Mouse (Mus musculus): ENCODE results near the gene Syngap1.
"Not testable (repeated sequence)": the region's sequence is repeated elsewhere in the genome, so short reads cannot be mapped to it uniquely, and the experiment has no call there.

Gene Syngap1

DNA sequence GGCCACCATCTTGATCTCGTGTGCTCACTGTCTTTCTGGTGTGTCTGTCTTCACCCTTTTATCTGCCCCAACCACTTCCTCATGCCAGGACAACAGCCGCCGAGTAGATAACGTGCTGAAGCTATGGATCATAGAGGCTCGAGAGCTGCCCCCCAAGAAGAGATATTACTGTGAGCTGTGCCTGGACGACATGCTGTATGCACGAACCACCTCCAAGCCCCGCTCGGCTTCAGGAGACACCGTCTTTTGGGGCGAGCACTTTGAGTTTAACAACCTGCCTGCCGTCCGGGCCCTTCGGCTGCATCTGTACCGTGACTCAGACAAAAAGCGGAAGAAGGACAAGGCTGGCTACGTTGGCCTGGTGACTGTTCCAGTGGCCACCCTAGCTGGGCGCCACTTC, 15.8 kb downstream of the Syngap1 start:
- DNase-seq (ENCODE audit: low spot score) = no peak

- no peak for DNase-seq (ENCODE audit: low spot score)
Measured at GRCm38 (mm10) chr17:26957872-26958271, 16.8 kb downstream of the Syngap1 start.

- no peak for DNase-seq (ENCODE audit: low spot score)
Measured at GRCm38 (mm10) chr17:26958880-26959279, 17.8 kb downstream of the Syngap1 start.

- no peak for DNase-seq (ENCODE audit: low spot score)
Measured at GRCm38 (mm10) chr17:26959815-26960214, 18.8 kb downstream of the Syngap1 start.

- no peak for DNase-seq (ENCODE audit: low spot score)
Measured at GRCm38 (mm10) chr17:26961572-26962240, 20.7 kb downstream of the Syngap1 start.

DNA sequence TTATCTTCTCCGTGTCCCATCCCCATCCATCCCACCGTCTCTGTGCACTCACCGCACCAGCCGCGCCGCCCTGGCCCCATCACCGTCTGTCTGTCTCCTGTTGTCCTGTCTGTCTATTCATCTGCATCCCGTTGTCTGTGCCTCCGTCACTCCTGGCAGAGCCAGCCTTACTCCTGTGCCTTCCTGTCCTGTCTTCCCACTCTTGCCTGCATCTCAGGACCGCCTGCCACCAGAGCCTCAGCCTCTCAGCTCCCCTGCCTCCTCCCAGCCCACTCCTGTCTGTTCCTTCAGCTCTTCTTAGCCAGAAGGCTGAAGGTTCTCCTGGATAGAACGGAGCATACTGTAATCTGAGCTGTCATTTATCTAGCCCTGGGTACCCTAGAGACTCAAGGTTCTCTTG, 25.9 kb downstream of the Syngap1 start:
- DNase-seq (ENCODE audit: low spot score) = no peak

DNA sequence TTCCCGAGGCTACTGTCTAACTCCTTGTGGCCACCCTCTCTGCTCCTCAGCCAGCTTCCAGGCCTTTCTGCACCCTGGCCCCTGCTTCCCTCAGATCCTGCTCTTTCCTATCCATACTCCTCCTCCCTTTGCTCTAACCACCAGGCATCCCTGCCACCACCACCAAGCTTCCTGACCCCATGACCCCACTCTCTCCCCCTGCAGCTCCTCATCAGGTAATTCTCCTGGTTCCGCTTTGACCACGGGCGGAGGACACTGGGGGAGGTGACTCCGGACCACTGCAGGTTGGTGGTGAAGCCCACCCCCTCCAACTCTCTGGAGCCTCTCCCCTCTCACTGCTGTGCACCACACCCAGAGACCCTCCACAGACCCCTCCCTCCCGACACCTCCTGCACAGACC, 26.4 kb downstream of the Syngap1 start:
- no peak for DNase-seq (ENCODE audit: low spot score)

DNA sequence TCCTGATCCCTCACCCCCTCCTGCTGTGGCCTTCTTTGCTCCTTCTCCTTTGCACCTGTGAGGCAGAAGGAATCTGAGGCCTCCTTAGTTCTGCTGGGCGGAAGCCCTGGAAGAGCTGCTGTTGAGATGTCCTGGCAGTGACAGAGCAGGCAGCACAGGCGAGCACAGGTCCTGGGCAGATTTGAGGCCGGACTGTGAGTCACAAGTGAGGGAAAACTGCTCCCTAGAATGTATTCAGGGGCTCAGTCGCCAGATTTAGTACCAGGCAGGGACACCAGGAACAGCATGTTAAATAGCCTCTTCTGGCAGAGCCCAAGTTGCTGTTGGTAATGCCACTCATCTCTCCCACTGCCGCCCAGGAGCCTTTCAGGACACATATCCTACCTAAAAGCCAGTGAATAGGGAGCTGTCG, 27.2 kb downstream of the Syngap1 start:
- DNase-seq (ENCODE audit: low spot score) = no peak

- DNase-seq (ENCODE audit: low spot score) = no peak
Measured at GRCm38 (mm10) chr17:26969257-26969656, 28.2 kb downstream of the Syngap1 start.

DNA sequence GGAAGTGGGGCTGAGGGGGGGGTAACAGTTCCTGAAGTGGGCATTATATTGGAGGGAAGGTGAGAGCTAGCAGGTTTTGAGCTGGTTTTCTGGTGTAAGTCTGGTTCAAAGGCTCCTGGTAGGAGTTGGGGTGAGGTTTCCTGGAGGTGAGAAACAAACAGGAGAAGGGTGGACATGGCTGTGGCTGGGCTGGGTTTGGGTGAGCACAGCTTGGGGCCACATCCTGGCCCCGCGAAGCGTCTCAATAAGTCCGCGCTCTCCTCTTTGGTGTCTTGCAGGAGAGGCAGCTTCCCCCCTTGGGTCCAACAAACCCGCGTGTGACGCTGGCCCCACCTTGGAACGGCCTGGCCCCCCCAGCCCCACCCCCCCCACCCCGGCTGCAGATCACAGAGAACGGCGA, 29.2 kb downstream of the Syngap1 start:
- DNase-seq (ENCODE audit: low spot score) = no peak

DNA sequence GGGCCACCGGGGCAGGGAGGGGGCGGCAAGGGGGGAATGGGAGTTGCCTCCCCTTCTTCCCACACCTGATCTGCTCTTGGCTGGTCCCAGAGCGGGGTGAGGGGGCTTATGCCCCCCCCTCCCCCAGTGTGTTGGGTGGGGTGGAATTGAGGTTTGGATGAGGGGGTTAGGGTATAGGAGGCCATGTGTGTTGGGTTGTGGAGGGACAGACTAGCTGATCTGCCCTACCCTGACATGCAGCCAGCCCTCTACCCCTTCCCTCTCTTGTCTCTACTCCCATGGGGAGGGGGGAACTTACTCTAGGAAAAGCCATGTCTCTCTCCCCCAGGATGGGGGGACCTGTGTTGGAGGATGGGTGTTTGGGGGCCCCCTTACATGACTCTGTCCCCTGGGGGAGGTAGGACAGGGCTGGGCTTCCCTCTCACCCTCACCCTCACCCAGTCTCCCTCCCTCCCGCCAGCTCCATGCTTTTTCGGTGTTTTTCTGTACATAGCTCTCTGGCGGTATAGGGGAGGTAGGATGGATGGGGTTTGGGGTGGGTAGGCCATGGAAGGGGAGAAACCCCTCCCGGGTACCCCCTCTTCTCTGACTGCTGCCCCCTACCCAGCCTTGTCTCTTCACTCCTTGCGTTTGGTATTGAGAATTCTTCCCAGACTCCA, 30.3 kb downstream of the Syngap1 start:
- DNase-seq (ENCODE audit: low spot score) = no peak

GRCm38 (mm10) chr17:26972107-26972506, 31.1 kb downstream of the Syngap1 start:
- no peak for DNase-seq (ENCODE audit: low spot score)

- peak; percentile 86 for DNase-seq (ENCODE audit: low spot score)
Measured at GRCm38 (mm10) chr17:26972703-26973574, 31.9 kb downstream of the Syngap1 start, which contains the start of gene Zbtb9. TSS of gene Zbtb9 (plus strand) at chr17:26973167.

- DNase-seq (ENCODE audit: low spot score) = no peak
Measured at GRCm38 (mm10) chr17:26974547-26974946, 33.5 kb downstream of the Syngap1 start.

GRCm38 (mm10) chr17:26975415-26975814, 34.4 kb downstream of the Syngap1 start:
- DNase-seq (ENCODE audit: low spot score) = no peak

DNA sequence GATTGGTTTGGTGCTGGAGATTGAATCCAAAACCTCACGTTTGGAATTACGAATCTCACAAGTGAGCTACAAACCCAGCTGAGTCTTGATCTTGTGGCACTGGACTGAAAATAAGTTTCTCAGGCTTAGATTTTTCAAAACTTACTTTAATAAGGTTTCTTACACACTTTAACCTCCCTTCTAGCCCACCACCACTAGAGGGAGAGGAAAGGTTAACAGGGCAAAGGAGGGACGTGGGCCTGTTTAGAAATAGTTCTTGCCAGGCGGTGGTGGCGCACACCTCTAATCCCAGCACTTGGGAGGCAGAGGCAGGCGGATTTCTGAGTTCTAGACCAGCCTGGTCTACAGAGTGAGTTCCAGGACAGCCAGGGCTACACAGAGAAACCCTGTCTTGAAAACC, 36.3 kb downstream of the Syngap1 start:
- DNase-seq (ENCODE audit: low spot score) = not testable (repeated sequence)

- no peak for DNase-seq (ENCODE audit: low spot score)
Measured at GRCm38 (mm10) chr17:26979426-26979825, 38.4 kb downstream of the Syngap1 start.

DNA sequence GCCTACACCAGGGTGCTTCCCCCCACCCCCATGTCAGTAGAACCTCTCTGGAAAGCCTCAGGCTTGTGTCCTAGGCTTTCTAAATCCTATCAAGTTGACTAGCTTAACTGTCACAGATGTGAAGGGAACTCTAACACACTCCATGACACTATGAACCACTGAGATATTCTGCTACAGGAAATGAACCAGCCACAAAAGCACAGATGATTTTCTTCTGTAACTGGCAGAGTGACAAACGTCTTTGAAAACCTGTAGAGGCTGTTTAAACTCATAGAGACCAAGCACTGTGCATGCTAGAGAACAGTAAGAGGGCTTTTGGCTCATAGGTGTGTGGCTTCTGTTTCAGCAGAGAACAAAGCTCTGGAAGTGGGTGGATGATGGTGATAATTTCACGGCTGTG, 40.0 kb downstream of the Syngap1 start:
- no peak for DNase-seq (ENCODE audit: low spot score)

GRCm38 (mm10) chr17:26983382-26983781, 42.3 kb downstream of the Syngap1 start:
- DNase-seq (ENCODE audit: low spot score) = no peak

GRCm38 (mm10) chr17:26985503-26986179, 44.6 kb downstream of the Syngap1 start:
- DNase-seq (ENCODE audit: low spot score) = no peak

DNA sequence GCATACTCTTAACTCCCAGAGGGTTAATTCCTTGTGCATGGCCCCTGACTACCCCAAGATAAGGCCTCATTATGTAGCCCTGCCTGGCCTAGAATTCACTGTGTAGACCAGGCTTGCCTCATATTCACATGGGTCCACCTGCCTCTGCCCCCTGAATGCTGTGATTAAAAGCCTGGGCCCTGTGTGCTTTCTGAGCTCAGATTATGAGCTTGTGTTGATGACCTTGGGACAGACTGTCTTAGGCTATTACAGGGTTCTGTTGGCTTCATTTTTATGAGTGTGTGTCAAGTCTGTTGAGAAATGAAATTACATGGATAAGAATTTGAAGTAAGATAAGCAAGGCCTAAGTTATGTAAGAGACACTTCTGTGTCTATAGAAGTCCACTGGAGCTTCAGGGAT, 49.5 kb downstream of the Syngap1 start:
- no peak for DNase-seq (ENCODE audit: low spot score)

- no peak for DNase-seq (ENCODE audit: low spot score)
Measured at GRCm38 (mm10) chr17:26994410-26994809, 53.4 kb downstream of the Syngap1 start.

Measured in layer of hippocampus, adult 9-10 months (tissue).